Mouse (Mus musculus): ENCODE results near the gene Bmt2. TPM values are rescaled to one million over a fixed set of nuclear protein-coding genes. Genes with fewer than 3 reads are reported as not detected.

Gene Bmt2
- total RNA-seq (2014; rRNA removed) (37.2 and 38.9 TPM in 2 replicates), polyA plus RNA-seq (2015; fragmentation: Nextera tagmentation; extraction: Ambion mirVana) (7.0 and 11.8 TPM in 2 replicates)

DNA sequence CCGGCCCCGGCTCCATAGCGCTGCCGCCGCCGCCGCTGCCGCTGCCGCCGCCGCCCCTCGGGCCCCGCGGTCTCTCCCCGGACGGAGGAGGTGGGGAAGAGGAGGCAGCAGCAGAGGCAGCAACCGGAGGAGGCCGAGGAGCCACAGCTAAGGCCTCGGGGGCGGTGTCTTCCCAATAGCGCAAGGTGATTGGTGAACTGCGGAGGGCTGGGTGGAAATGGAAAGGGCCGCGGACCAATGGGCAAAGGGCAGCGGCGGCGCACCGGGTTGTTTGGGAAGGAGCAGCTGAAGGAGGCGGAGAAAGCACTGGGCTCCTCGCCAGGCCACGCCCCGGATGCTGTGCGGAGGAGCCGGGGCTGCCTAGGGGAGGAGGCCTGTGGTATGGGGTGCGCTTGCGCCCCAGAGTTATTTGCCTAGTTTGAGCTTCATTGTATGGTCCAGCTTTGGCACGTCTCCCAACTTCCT lies at the start of gene Bmt2:
Gene Bmt2, minus strand, starts transcription at position 149 of the 465 bp plus-strand sequence.
- Histone ChIP-seq H3K9ac (peak within 1 kb of the TSS; percentile 97), H3K4me2 (ENCODE audit: low read depth) (peak within 1 kb of the TSS; percentile 71), H3K9me3 (ENCODE audit: low read length) (no peaks in the 10 kb centered on the region), H3K4me3 (ENCODE audit: low read depth, low read length) (peak within 1 kb of the TSS; percentile 97), H3K4me1 (ENCODE audit: insufficient read depth) (peaks cover 14% of the 10 kb centered on the region; the same call in 1 of the 2 replicates), H3K27ac (ENCODE audit: low read depth, low read length) (peak within 1 kb of the TSS; percentile 94), H3K27me3 (ENCODE audit: insufficient read depth, low read length) (no peaks in the 10 kb centered on the region), H3K36me3 (ENCODE audit: insufficient read depth) (no peaks in the 10 kb centered on the region)
- no peak for TF ChIP-seq CTCF (IDR thresholded peaks at IDR 0.05; ENCODE audit: low read depth)
- peak; percentile 98 for DNase-seq
- peak; percentile 99 for ATAC-seq
- under 1% methylated on average over 37 of the region's 37 CpGs for WGBS

DNA sequence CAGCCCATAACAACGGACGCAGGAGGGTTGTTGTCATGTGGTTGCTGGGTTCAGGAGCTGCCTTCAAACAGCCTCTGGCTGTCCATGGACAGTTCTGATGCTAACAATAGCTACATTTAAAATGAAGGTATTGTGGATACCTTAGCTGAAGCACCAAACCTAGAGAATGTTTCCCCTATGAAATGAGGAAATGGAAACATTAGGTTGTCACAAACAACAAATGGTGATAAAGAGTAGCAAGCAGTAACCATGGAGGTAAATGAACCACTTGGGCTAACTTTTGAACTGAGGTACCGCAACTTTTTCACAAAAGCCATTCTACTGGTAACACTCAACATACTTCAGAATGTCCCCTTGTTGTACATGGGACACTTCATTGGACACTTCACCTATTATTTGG lies 44.4 kb upstream of the Bmt2 start:
- no peak overlapping the region for H3K4me2 ChIP-seq (ENCODE audit: low read depth)
- no peaks in the 10 kb centered on the region for H3K36me3 ChIP-seq (ENCODE audit: insufficient read depth)
- no peak overlapping the region for H3K9ac ChIP-seq
- no peaks in the 10 kb centered on the region for H3K4me1 ChIP-seq (ENCODE audit: insufficient read depth)
- 97% methylated on average over 3 of the region's 3 CpGs for WGBS
- no peaks in the 10 kb centered on the region for H3K9me3 ChIP-seq (ENCODE audit: low read length)
- no peaks in the 10 kb centered on the region for H3K27me3 ChIP-seq (ENCODE audit: insufficient read depth, low read length)
- no peak overlapping the region for H3K27ac ChIP-seq (ENCODE audit: low read depth, low read length)
- no peak overlapping the region for H3K4me3 ChIP-seq (ENCODE audit: low read depth, low read length)
- TF ChIP-seq CTCF (IDR thresholded peaks at IDR 0.05; ENCODE audit: low read depth): no peak
- DNase-seq (no peak), ATAC-seq (no peak)

DNA sequence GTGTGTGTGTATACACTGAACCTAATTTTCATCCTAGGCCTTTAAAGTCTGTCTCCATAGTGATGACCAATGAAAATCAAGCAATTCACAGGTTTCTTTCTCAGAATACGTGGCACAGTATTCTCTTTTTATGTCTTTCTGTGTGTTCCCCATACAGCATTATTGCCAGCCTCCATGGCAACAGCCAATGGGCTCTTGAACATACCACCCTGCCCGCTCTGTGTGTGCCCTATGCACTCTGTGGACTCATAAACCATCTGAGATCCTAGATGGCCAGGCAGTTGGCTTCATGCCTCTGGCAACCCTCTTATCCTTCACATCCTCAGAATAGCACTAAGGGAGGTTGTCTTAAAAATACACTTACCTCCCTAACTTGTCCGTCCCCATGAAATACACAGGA lies 37.1 kb upstream of the Bmt2 start:
- H3K27me3 ChIP-seq (ENCODE audit: insufficient read depth, low read length): no peaks in the 10 kb centered on the region
- no peak overlapping the region for H3K4me3 ChIP-seq (ENCODE audit: low read depth, low read length)
- H3K4me2 ChIP-seq (ENCODE audit: low read depth): no peak overlapping the region
- peak; percentile 25; the same call in 1 of the 2 replicates for ATAC-seq
- H3K9ac ChIP-seq: no peak overlapping the region
- no peaks in the 10 kb centered on the region for H3K9me3 ChIP-seq (ENCODE audit: low read length)
- no peak overlapping the region for H3K27ac ChIP-seq (ENCODE audit: low read depth, low read length)
- TF ChIP-seq CTCF (IDR thresholded peaks at IDR 0.05; ENCODE audit: low read depth): no peak
- no peak for DNase-seq
- no peaks in the 10 kb centered on the region for H3K36me3 ChIP-seq (ENCODE audit: insufficient read depth)
- no peaks in the 10 kb centered on the region for H3K4me1 ChIP-seq (ENCODE audit: insufficient read depth)
- 66% methylated on average over 3 of the region's 3 CpGs for WGBS

DNA sequence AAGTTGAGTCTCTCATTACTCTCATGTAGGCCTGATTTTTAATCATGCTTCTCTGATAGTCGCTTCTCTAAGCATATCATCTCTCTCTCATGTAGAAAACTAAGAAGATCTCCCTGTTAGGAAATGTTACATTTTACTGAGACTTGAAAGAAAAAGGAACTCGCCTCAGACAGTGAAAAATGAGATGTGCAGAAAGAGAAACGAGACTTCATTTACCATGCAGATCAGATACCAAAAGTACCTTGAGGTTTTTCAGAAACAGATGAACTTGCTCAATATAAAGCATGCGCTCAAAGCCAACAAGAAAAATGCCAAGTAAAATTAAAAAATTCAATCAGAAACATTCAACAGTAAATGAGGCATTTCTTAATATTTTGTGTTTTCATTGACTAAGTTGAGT lies 19.1 kb upstream of the Bmt2 start:
- no peak for TF ChIP-seq CTCF (IDR thresholded peaks at IDR 0.05; ENCODE audit: low read depth)
- DNase-seq: no peak
- Histone ChIP-seq H3K36me3 (ENCODE audit: insufficient read depth) (no peaks in the 10 kb centered on the region), H3K9me3 (ENCODE audit: low read length) (no peaks in the 10 kb centered on the region), H3K27ac (ENCODE audit: low read depth, low read length) (no peak overlapping the region), H3K9ac (no peak overlapping the region), H3K4me1 (ENCODE audit: insufficient read depth) (no peaks in the 10 kb centered on the region), H3K4me2 (ENCODE audit: low read depth) (no peak overlapping the region), H3K27me3 (ENCODE audit: insufficient read depth, low read length) (no peaks in the 10 kb centered on the region), H3K4me3 (ENCODE audit: low read depth, low read length) (no peak overlapping the region)
- 79% methylated on average over 4 of the region's 4 CpGs for WGBS
- no peak for ATAC-seq

DNA sequence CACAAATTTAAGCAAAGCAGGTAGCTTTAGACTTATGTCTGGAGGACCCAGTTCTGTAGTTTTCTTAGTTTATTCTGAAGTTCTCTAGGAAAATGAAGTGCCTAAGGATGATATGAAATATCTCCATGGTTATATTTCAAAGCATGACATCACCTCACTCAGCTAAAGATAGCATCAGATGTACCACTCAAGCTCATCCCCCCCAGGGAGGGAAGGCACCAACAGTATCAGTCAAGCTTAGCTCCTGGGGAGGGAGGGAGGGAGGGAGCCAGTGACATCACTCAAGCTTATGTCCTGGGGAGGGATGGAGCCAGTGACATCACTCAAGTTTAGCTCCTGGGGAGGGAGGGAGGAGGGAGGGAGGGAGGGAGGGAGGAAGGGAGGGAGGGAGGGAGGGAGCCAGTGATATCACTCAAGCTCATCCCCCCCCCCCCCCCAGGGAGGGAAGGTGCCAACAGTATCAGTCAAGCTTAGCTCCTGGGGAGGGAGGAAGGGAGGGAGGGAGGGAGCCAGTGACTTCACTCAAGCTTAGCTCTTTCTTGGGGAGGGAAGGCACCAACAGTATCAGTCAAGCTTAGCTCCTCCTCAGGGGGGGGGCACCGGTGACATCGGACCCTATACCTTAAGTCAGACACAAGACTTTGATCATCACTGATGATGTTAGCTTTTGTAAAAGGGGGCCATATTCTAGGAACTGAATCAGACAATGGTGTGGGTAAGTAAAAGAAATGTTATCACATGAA lies 17.5 kb upstream of the Bmt2 start:
- DNase-seq (no peak), ATAC-seq (peak; percentile 32; the same call in 1 of the 2 replicates)
- H3K4me1 ChIP-seq (ENCODE audit: insufficient read depth): no peaks in the 10 kb centered on the region
- no peak overlapping the region for H3K27ac ChIP-seq (ENCODE audit: low read depth, low read length)
- H3K9me3 ChIP-seq (ENCODE audit: low read length): no peaks in the 10 kb centered on the region
- no peak overlapping the region for H3K4me3 ChIP-seq (ENCODE audit: low read depth, low read length)
- H3K4me2 ChIP-seq (ENCODE audit: low read depth): no peak overlapping the region
- WGBS: 84% methylated on average over 2 of the region's 2 CpGs
- no peaks in the 10 kb centered on the region for H3K27me3 ChIP-seq (ENCODE audit: insufficient read depth, low read length)
- H3K9ac ChIP-seq: no peak overlapping the region
- no peak for TF ChIP-seq CTCF (IDR thresholded peaks at IDR 0.05; ENCODE audit: low read depth)
- H3K36me3 ChIP-seq (ENCODE audit: insufficient read depth): no peaks in the 10 kb centered on the region

DNA sequence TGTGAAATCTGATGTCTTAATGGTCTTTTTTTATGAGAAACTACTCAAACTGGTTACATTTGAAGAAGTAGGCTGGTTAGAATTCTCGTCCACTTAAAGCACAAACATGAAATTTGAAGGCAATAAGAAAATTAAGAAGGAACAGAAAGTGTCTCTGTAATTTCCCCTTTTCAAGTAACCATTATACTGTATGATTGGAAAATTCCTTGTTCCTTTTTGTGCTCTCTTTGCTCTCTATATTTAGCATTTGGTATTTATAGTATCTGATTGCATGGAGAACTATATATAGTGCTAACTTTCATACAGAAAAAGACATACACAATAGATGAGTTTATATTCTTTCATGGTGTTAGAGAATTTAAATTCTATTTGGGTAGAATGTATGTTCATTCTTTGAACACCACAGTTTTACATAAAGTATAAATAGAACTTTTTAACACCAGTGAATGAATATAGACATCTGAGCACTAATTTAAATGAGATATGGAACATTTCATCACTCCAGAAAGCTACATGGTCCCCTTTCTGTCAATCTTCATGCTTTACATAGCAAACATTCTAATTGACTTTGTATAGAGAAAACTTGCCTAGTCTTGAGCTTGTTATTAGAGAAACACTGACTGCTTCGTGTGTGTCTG lies 14.0 kb upstream of the Bmt2 start:
- no peaks in the 10 kb centered on the region for H3K9me3 ChIP-seq (ENCODE audit: low read length)
- 63% methylated on average over 2 of the region's 2 CpGs for WGBS
- H3K4me1 ChIP-seq (ENCODE audit: insufficient read depth): no peaks in the 10 kb centered on the region
- H3K27ac ChIP-seq (ENCODE audit: low read depth, low read length): no peak overlapping the region
- no peaks in the 10 kb centered on the region for H3K27me3 ChIP-seq (ENCODE audit: insufficient read depth, low read length)
- DNase-seq: no peak
- H3K36me3 ChIP-seq (ENCODE audit: insufficient read depth): no peaks in the 10 kb centered on the region
- no peak overlapping the region for H3K4me3 ChIP-seq (ENCODE audit: low read depth, low read length)
- no peak overlapping the region for H3K9ac ChIP-seq
- peak; percentile 47; the same call in 1 of the 2 replicates for ATAC-seq
- TF ChIP-seq CTCF (IDR thresholded peaks at IDR 0.05; ENCODE audit: low read depth): no peak
- no peak overlapping the region for H3K4me2 ChIP-seq (ENCODE audit: low read depth)

DNA sequence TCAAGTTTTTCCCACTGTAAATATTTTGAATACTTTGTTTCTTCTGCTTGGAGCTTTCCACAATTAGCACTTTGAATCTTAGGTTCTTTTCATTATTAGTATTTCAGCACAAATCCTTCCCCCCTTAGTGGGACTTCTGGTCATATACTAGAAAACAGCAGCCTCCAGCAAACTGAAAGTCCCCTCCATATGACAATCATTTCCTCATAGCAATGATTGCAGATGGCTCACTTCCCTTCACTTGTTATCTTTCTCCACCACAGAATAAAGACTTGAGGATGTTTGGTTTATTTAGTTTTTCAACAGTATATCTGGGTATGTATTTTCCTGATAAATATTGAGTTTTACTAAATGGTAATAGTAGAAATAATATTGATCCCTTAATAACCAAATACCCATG lies 12.6 kb upstream of the Bmt2 start:
- TF ChIP-seq CTCF (IDR thresholded peaks at IDR 0.05; ENCODE audit: low read depth): no peak
- Histone ChIP-seq H3K9ac (no peak overlapping the region), H3K9me3 (ENCODE audit: low read length) (no peaks in the 10 kb centered on the region), H3K4me3 (ENCODE audit: low read depth, low read length) (no peak overlapping the region), H3K4me2 (ENCODE audit: low read depth) (no peak overlapping the region), H3K27me3 (ENCODE audit: insufficient read depth, low read length) (no peaks in the 10 kb centered on the region), H3K4me1 (ENCODE audit: insufficient read depth) (no peaks in the 10 kb centered on the region), H3K27ac (ENCODE audit: low read depth, low read length) (no peak overlapping the region), H3K36me3 (ENCODE audit: insufficient read depth) (no peaks in the 10 kb centered on the region)
- no peak for ATAC-seq
- no peak for DNase-seq

Measured in forebrain, postnatal 0 days (tissue).